28 mouse cellular contexts compared by ENCODE assay signal in the genomic region with DNA sequence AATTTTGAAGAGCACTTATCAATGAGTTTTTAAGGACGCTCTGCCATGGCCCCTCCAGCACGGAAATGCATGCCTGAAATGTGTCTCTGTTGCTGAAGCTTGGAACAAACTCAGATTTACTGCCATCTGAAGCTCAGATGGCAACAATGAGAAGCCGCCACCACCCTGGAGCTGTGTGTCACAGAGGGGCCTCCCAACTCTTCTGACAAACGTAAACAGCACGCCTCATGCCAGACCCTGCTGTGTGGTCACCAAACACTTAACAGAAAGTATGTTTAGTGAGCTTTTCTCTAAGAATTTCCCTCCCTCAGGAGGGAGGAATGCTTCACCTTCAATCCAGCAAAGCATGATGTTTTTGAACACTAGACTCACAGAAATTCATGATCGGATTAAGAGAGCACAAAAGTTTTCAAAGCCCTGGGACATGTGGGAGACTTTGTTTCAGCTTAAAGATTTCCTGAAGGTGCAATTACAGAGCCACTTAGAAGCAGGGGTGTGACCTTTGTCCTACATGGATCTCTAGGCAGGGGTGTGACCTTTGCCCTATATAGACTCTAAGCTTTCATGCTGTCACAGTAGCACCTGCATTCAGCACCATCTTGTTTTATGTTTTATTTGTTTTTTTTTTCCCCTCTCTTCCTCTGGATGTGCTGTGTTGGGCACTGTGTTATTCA.
DNase-seq lines count a peak whose midpoint lies in the region; ATAC-seq and TF ChIP-seq lines count a peak whose summit lies in the region.
"Had no signal": no experiment of that assay in that cellular context is flagged by ENCODE, and none has a peak within 500 bp of the region (broad histone marks: within the 10 kb centered on the region; RNA-seq: fewer than 3 reads in every experiment).

No protein-coding gene starts in this region.

- peaks cover 3% of the 10 kb centered on the region; the same call in 1 of the 2 replicates for H3K4me1 ChIP-seq in kidney, embryonic 16.5 days (ENCODE audit: insufficient read depth, low read length)
- no peaks in the 10 kb centered on the region for H3K4me1 ChIP-seq in intestine, embryonic 15.5 days (replicated peaks)

- DNase-seq in kidney, adult 9 months = peak; percentile 11
- DNase-seq in ES-CJ7 (ENCODE audit: low read depth, low spot score) (peak; percentile 22), adipocyte (ENCODE audit: low spot score) (no peak)
- DNase-seq in brain, embryonic 14.5 days (ENCODE audit: low read depth) = peak; percentile 4
- no peak for DNase-seq in right cerebral cortex, postnatal 36 days (ENCODE audit: low spot score in 2 of 2)
- DNase-seq: adrenal gland, postnatal 14 days; cerebellum, adult 11 months; cerebellum, adult 9-11 months; kidney, postnatal 25 days; layer of hippocampus, adult 9-11 months; left cerebral cortex, postnatal 4 days; liver; liver, postnatal 0 days; thymus, adult 2 months; thymus, postnatal 4 days had no signal

- no peak overlapping the region for H3K27ac ChIP-seq in kidney, embryonic 16.5 days (ENCODE audit: low read length)
- H3K27ac ChIP-seq in intestine, embryonic 15.5 days = peak overlapping the region; percentile 23; the same call in 1 of the 2 replicates
- H3K27ac ChIP-seq: left cerebral cortex, adult 2 months; macrophage; midbrain, embryonic 10.5 days had no signal

- H3K4me3 ChIP-seq in kidney, embryonic 16.5 days (ENCODE audit: low read length) = no peak overlapping the region
- H3K4me3 ChIP-seq in intestine, embryonic 15.5 days (replicated peaks) = no peak overlapping the region
- H3K4me3 ChIP-seq: left cerebral cortex, adult 2 months; midbrain, embryonic 10.5 days had no signal

- H3K9ac ChIP-seq in kidney, embryonic 16.5 days (replicated peaks; ENCODE audit: low read length) = no peak overlapping the region
- no peak overlapping the region for H3K9ac ChIP-seq in intestine, embryonic 15.5 days
- H3K9ac ChIP-seq: liver, postnatal 0 days had no signal

- 19% methylated on average over 6 of the region's 6 CpGs for WGBS in kidney, embryonic 16.5 days
- 32% methylated on average over 6 of the region's 6 CpGs for whole genome bisulfite sequencing in intestine, embryonic 15.5 days

- H3K4me2 ChIP-seq in kidney, embryonic 16.5 days (replicated peaks; ENCODE audit: low read depth, low read length) = no peak overlapping the region
- H3K4me2 ChIP-seq in intestine, embryonic 15.5 days (replicated peaks) = no peak overlapping the region
- H3K4me2 ChIP-seq: heart, embryonic 11.5 days had no signal

- no peak for ATAC-seq in kidney, embryonic 16.5 days (ENCODE audit: low FRiP score, low TSS enrichment)
- ATAC-seq in intestine, embryonic 15.5 days = peak; percentile 96
- no peak for ATAC-seq in cerebellum, adult (ENCODE audit: insufficient number of reproducible peaks, low FRiP score, low TSS enrichment)
- ATAC-seq: activated CD4-positive, CD25-positive, alpha-beta regulatory T cell, adult 4 months; forebrain, embryonic 14.5 days; hindbrain, embryonic 16.5 days; liver, postnatal 0 days; lung, postnatal 0 days; Patski had no signal

- H3K27me3 ChIP-seq in kidney, embryonic 16.5 days (ENCODE audit: insufficient read depth, low read length) = no peaks in the 10 kb centered on the region
- no peaks in the 10 kb centered on the region for H3K27me3 ChIP-seq in intestine, embryonic 15.5 days (replicated peaks)
- H3K27me3 ChIP-seq: Patski had no signal

- TF ChIP-seq POLR2A in brain, embryonic 14.5 days (IDR thresholded peaks at IDR 0.05; ENCODE audit: borderline replicate concordance, extremely low read depth, insufficient read depth, insufficient read length, poor library complexity, severe bottlenecking) = no peak

- no peaks in the 10 kb centered on the region; the same call in 1 of the 2 replicates for H3K9me3 ChIP-seq in kidney, embryonic 16.5 days (ENCODE audit: low read length)
- H3K9me3 ChIP-seq in intestine, embryonic 15.5 days = no peaks in the 10 kb centered on the region
- H3K9me3 ChIP-seq: midbrain, embryonic 10.5 days had no signal

- H3K36me3 ChIP-seq in kidney, embryonic 16.5 days (ENCODE audit: insufficient read depth, low read length) = no peaks in the 10 kb centered on the region
- no peaks in the 10 kb centered on the region for H3K36me3 ChIP-seq in intestine, embryonic 15.5 days
- H3K36me3 ChIP-seq: G1E; midbrain, embryonic 10.5 days had no signal

- no peak for TF ChIP-seq CTCF in brain, embryonic 14.5 days (IDR thresholded peaks at IDR 0.05; ENCODE audit: borderline replicate concordance, extremely low read depth, insufficient read depth, insufficient read length)

Comparison
In these comparisons a context has a peak if more than half of its experiments do, and no peak if none do; other contexts are left out.
1. DNase-seq: peak in kidney, adult 9 months (single experiment), ES-CJ7 (single experiment) and brain, embryonic 14.5 days (single experiment); none in adipocyte (single experiment) and right cerebral cortex, postnatal 36 days (0 of 2).